Mouse (Mus musculus): Measurements from ENCODE around the gene Abi3. TPM values are rescaled to one million over a fixed set of nuclear protein-coding genes. Genes with fewer than 3 reads are reported as not detected.
A peak's percentile ranks its signal among the peaks of the same experiment; 100 is the strongest.

Gene Abi3
- polyA plus RNA-seq, 1 experiment = 166 TPM

GRCm38 (mm10) chr11:95853684-95854083 is 11.4 kb upstream of the Abi3 start:
- H3K27me3 ChIP-seq (ENCODE audit: control insufficient read depth, insufficient read depth, low read length) = no peaks in the 10 kb centered on the region
- H3K4me1 ChIP-seq (ENCODE audit: control insufficient read depth, insufficient read depth, insufficient read length) = no peaks in the 10 kb centered on the region
- DNase-seq (ENCODE audit: low read depth in 1 of 2, low spot score in 2 of 2) = peak in 1 of 2 experiments; percentile 73
- WGBS = 45% methylated on average over 5 of the region's 5 CpGs
- TF ChIP-seq POLR2A (IDR thresholded peaks at IDR 0.05; ENCODE audit: low read depth, low read length) = no peak
- TF ChIP-seq CTCF (IDR thresholded peaks at IDR 0.05; ENCODE audit: extremely low read depth, insufficient read depth, insufficient read length, insufficient replicate concordance) = peak; percentile 82; the same call in 1 of the 2 replicates
- H3K4me3 ChIP-seq (ENCODE audit: extremely low read depth, insufficient read depth, insufficient read length) = no peak overlapping the region
- no peaks in the 10 kb centered on the region for H3K36me3 ChIP-seq (ENCODE audit: control insufficient read depth, insufficient read depth, low read length)
- H3K27ac ChIP-seq (ENCODE audit: insufficient read depth, low read length) = no peak overlapping the region

GRCm38 (mm10) chr11:95850898-95851297 is 8.6 kb upstream of the Abi3 start:
- H3K4me3 ChIP-seq (ENCODE audit: extremely low read depth, insufficient read depth, insufficient read length) = no peak overlapping the region
- WGBS = 64% methylated on average over 2 of the region's 2 CpGs
- no peak for DNase-seq (ENCODE audit: low read depth in 1 of 2, low spot score in 2 of 2)
- H3K27ac ChIP-seq (ENCODE audit: insufficient read depth, low read length) = no peak overlapping the region
- no peaks in the 10 kb centered on the region for H3K4me1 ChIP-seq (ENCODE audit: control insufficient read depth, insufficient read depth, insufficient read length)
- no peaks in the 10 kb centered on the region for H3K27me3 ChIP-seq (ENCODE audit: control insufficient read depth, insufficient read depth, low read length)
- H3K36me3 ChIP-seq (ENCODE audit: control insufficient read depth, insufficient read depth, low read length) = no peaks in the 10 kb centered on the region
- no peak for TF ChIP-seq POLR2A (IDR thresholded peaks at IDR 0.05; ENCODE audit: low read depth, low read length)
- TF ChIP-seq CTCF (IDR thresholded peaks at IDR 0.05; ENCODE audit: extremely low read depth, insufficient read depth, insufficient read length, insufficient replicate concordance) = no peak

DNA sequence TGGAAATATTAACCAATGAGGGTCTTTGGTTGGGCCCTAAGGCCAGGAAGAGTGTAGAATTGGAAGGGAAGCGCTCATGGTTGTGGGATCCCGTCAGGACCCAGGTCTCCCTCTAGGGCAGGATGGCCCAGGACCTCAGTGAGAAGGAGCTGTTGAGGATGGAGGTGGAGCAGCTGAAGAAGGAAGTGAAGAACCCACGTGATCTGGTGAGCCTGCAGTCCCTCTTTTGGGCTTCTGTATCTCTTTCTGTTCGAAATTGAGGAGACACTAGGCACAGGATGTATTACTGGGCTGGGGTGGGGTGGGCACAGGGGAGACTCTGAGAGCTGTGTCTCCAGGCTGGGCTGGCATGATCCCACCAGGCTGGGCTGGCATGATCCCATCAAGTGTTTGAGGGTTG is 2.7 kb upstream of the Abi3 start:
- Histone ChIP-seq H3K4me1 (ENCODE audit: control insufficient read depth, insufficient read depth, insufficient read length) (peaks cover 21% of the 10 kb centered on the region; the same call in 1 of the 2 replicates), H3K36me3 (ENCODE audit: control insufficient read depth, insufficient read depth, low read length) (peaks cover 2% of the 10 kb centered on the region; the same call in 1 of the 2 replicates), H3K4me3 (ENCODE audit: extremely low read depth, insufficient read depth, insufficient read length) (no peak overlapping the region), H3K27me3 (ENCODE audit: control insufficient read depth, insufficient read depth, low read length) (no peaks in the 10 kb centered on the region), H3K27ac (ENCODE audit: insufficient read depth, low read length) (no peak overlapping the region)
- WGBS = 41% methylated on average over 4 of the region's 4 CpGs
- no peak for DNase-seq (ENCODE audit: low read depth in 1 of 2, low spot score in 2 of 2)
- TF ChIP-seq POLR2A (IDR thresholded peaks at IDR 0.05; ENCODE audit: low read depth, low read length) = no peak
- no peak for TF ChIP-seq CTCF (IDR thresholded peaks at IDR 0.05; ENCODE audit: extremely low read depth, insufficient read depth, insufficient read length, insufficient replicate concordance)

- Histone ChIP-seq H3K27me3 (ENCODE audit: control insufficient read depth, insufficient read depth, low read length) (no peaks in the 10 kb centered on the region), H3K27ac (ENCODE audit: insufficient read depth, low read length) (peak overlapping the region; percentile 94), H3K4me1 (ENCODE audit: control insufficient read depth, insufficient read depth, insufficient read length) (peaks cover 25% of the 10 kb centered on the region; the same call in 1 of the 2 replicates), H3K36me3 (ENCODE audit: control insufficient read depth, insufficient read depth, low read length) (peaks cover 2% of the 10 kb centered on the region; the same call in 1 of the 2 replicates), H3K4me3 (ENCODE audit: extremely low read depth, insufficient read depth, insufficient read length) (peak overlapping the region; percentile 31; the same call in 1 of the 2 replicates)
- no peak for TF ChIP-seq POLR2A (IDR thresholded peaks at IDR 0.05; ENCODE audit: low read depth, low read length)
- no peak for TF ChIP-seq CTCF (IDR thresholded peaks at IDR 0.05; ENCODE audit: extremely low read depth, insufficient read depth, insufficient read length, insufficient replicate concordance)
- no peak for DNase-seq (ENCODE audit: low read depth in 1 of 2, low spot score in 2 of 2)
- WGBS = 58% methylated on average over 6 of the region's 6 CpGs
Measured at GRCm38 (mm10) chr11:95843421-95843950, 1.2 kb upstream of the Abi3 start.

DNA sequence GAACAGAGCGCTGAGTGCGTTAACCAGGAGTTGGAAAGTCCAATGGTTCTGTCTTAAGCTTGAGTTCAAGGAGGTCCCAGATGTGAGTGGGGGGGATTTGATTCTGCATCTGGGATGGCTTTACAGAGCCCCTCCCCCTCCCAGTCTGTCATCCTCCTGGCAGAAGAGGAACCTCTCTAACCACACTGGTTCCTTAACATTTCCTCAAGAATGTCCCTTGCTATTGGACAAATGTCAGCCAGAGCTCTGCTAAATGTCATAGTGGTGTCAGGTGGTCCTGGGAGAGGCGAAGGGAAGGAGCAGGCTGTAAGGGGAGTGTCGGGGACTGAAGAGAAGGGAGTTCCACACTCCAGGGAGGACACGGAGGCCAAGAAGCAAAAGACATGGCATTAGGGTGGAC is 677 bp upstream of the Abi3 start:
- peaks cover 30% of the 10 kb centered on the region; the same call in 1 of the 2 replicates for H3K4me1 ChIP-seq (ENCODE audit: control insufficient read depth, insufficient read depth, insufficient read length)
- no peak for DNase-seq (ENCODE audit: low read depth in 1 of 2, low spot score in 2 of 2)
- WGBS = 50% methylated on average over 5 of the region's 5 CpGs
- peaks cover 2% of the 10 kb centered on the region; the same call in 1 of the 2 replicates for H3K36me3 ChIP-seq (ENCODE audit: control insufficient read depth, insufficient read depth, low read length)
- TF ChIP-seq POLR2A (IDR thresholded peaks at IDR 0.05; ENCODE audit: low read depth, low read length) (no peak), CTCF (IDR thresholded peaks at IDR 0.05; ENCODE audit: extremely low read depth, insufficient read depth, insufficient read length, insufficient replicate concordance) (no peak)
- peak overlapping the region; percentile 94 for H3K27ac ChIP-seq (ENCODE audit: insufficient read depth, low read length)
- no peaks in the 10 kb centered on the region for H3K27me3 ChIP-seq (ENCODE audit: control insufficient read depth, insufficient read depth, low read length)
- peak overlapping the region; percentile 29; the same call in 1 of the 2 replicates for H3K4me3 ChIP-seq (ENCODE audit: extremely low read depth, insufficient read depth, insufficient read length)

GRCm38 (mm10) chr11:95841498-95841830 is 812 bp downstream of the Abi3 start:
- no peak for DNase-seq (ENCODE audit: low read depth in 1 of 2, low spot score in 2 of 2)
- peaks cover 42% of the 10 kb centered on the region; the same call in 1 of the 2 replicates for H3K4me1 ChIP-seq (ENCODE audit: control insufficient read depth, insufficient read depth, insufficient read length)
- peak overlapping the region; percentile 94 for H3K27ac ChIP-seq (ENCODE audit: insufficient read depth, low read length)

More at GRCm38 (mm10) chr11:95841498-95841830, 812 bp downstream of the Abi3 start:
- Histone ChIP-seq H3K36me3 (ENCODE audit: control insufficient read depth, insufficient read depth, low read length) (peaks cover 4% of the 10 kb centered on the region; the same call in 1 of the 2 replicates), H3K27me3 (ENCODE audit: control insufficient read depth, insufficient read depth, low read length) (no peaks in the 10 kb centered on the region), H3K4me3 (ENCODE audit: extremely low read depth, insufficient read depth, insufficient read length) (peak overlapping the region; percentile 74)
- TF ChIP-seq POLR2A (IDR thresholded peaks at IDR 0.05; ENCODE audit: low read depth, low read length) (no peak), CTCF (IDR thresholded peaks at IDR 0.05; ENCODE audit: extremely low read depth, insufficient read depth, insufficient read length, insufficient replicate concordance) (no peak)
- WGBS = 6% methylated on average over 10 of the region's 10 CpGs
